8 mouse cellular contexts compared by ENCODE assay signal in the genomic region with DNA sequence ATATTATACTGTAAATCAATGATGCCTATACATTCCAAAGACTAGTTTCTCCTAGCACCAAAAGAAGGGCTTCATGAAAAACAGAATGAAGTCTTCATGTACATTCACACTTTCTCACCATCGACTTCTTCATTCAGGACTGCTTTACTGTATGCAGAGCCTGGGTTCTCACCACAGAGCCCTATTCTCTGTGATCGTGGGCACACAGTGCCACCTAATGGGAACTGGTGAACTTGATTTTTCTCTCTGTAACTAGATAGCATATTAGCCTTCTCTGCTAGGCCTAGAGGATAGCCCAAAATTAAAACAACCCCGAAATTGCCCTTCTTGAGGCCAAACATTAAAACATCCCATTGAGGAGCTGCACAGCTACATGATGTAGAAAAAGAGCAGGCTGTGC.
DNase-seq lines count a peak whose midpoint lies in the region; ATAC-seq lines count a peak whose summit lies in the region.

No protein-coding gene starts in this region.

- H3K4me2 ChIP-seq in hindbrain, embryonic 12.5 days (replicated peaks), result no peak overlapping the region

- no peaks in the 10 kb centered on the region for H3K9me3 ChIP-seq in hindbrain, embryonic 12.5 days (replicated peaks)

- no peak overlapping the region for H3K9ac ChIP-seq in hindbrain, embryonic 12.5 days

- H3K27me3 ChIP-seq in hindbrain, embryonic 12.5 days, result no peaks in the 10 kb centered on the region

- no peak overlapping the region for H3K27ac ChIP-seq in hindbrain, embryonic 12.5 days

- DNase-seq in 3T3-L1 (ENCODE audit: low read depth, low spot score), result peak; percentile 81
- DNase-seq in adipocyte (ENCODE audit: low spot score), result peak; percentile 65
- DNase-seq in embryo, embryonic 11.5 days (ENCODE audit: low read depth, low spot score), result peak; percentile 11
- peak; percentile 36 for DNase-seq in left cerebral cortex, postnatal 4 days
- DNase-seq in urinary bladder, postnatal 36 days (ENCODE audit: low spot score in 2 of 2), result no peak
- DNase-seq in lung, postnatal 14 days, result no peak
- DNase-seq in spleen, postnatal 14 days (ENCODE audit: low spot score in 2 of 2), result no peak

- intact Hi-C loops in left cerebral cortex, postnatal 4 days (cut with DNase I), result loop anchor here (5.0 kb wide), 1 partner anchor 133 kb away; no protein-coding TSS in a partner anchor

- ATAC-seq in hindbrain, embryonic 12.5 days (ENCODE audit: low FRiP score), result peak; percentile 48; the same call in 1 of the 2 replicates

- no peaks in the 10 kb centered on the region for H3K4me1 ChIP-seq in hindbrain, embryonic 12.5 days

- 53% methylated on average over 3 of the region's 3 CpGs for WGBS in hindbrain, embryonic 12.5 days

- no peak overlapping the region for H3K4me3 ChIP-seq in hindbrain, embryonic 12.5 days

- H3K36me3 ChIP-seq in hindbrain, embryonic 12.5 days, result no peaks in the 10 kb centered on the region

Comparison
In these comparisons a context has a peak if more than half of its experiments do, and no peak if none do; other contexts are left out.
1. DNase-seq: peak in 3T3-L1 (single experiment), adipocyte (single experiment), embryo, embryonic 11.5 days (single experiment) and left cerebral cortex, postnatal 4 days (single experiment); none in urinary bladder, postnatal 36 days (0 of 2), lung, postnatal 14 days (single experiment) and spleen, postnatal 14 days (0 of 2).